Mouse (Mus musculus): ENCODE data around the gene Pcnx.
"Not testable (repeated sequence)": the region's sequence is repeated elsewhere in the genome, so short reads cannot be mapped to it uniquely, and the experiment has no call there.

The Pcnx gene

DNA sequence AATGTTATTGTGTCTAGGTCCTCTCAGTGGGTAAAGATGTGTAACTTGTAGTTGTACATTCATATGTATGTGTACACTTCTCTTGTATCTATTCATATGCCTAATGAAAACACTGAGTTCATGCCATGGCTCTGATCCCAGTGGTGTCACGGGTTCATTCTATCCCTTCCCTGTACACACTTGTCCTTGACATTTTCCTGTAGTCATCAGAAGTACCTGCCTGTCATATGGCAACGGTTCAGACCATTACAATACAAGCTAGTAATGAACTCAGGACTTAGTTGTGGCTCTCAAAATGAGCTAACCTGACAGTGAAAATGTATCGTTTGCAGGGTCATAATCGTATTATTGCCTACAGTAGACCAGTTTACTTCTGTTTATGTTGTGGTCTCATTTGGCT, 98.5 kb downstream of the Pcnx start:
- DNase-seq (ENCODE audit: low read depth): no peak

DNA sequence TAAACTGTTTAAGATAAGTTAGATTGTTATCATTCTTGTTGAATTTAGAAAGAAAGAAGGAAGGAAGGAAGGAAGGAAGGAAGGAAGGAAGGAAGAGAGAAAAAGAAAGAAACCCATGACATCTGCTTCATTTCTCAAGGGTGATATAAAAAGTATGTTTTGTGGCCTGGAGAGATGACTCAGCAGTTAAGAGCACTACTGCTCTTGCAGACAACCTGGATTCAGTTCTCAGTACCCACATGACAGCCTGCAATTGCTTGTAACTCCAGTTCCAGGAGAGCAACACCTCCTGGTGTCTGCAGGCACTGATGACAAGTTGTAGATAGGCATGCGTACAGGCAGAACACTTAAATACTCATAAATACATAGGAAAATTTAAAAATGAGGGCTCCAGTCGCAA, 105.6 kb downstream of the Pcnx start:
- DNase-seq (ENCODE audit: low read depth): peak; percentile 80

DNA sequence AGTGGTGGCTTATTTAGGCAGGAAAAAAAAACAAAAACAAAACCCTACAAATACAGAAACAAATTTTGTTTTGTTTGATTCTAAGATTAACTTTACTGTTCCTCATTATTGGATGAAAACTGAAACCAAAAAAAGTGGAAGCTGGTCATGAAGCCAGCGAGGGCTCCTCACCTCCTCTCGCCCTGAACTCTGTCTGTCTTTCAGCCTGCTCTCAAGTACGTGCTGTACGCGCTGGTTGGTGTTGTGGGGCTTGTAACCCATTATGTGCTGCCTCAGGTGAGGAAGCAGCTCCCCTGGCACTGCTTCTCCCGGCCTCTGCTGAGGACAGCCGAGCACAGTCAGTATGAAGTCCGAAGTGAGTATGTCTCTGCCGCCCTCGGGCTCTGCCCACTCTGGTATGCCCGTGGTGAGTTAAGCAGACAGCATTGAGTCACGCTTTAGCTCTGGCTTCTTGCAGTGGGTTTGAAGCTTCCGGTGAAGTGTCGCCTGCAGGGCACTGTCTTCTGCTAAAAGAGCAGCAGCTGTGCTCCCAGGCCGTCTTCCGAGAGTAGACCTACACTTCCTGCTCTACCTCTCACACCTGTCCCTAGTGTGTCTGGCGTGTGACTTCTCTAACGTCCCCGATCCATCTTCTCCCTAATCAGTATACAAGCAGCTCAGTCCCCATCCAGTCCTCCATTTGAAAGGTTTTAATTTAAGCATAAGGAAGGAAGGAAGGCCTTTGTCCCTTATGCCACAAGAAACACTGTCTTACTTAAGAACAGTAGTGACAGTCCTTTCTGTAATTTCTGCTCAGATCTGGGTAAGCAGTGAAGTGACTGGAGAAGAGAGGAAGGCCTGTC, 111.4 kb downstream of the Pcnx start:
- DNase-seq (ENCODE audit: low read depth): peak; percentile 90

DNA sequence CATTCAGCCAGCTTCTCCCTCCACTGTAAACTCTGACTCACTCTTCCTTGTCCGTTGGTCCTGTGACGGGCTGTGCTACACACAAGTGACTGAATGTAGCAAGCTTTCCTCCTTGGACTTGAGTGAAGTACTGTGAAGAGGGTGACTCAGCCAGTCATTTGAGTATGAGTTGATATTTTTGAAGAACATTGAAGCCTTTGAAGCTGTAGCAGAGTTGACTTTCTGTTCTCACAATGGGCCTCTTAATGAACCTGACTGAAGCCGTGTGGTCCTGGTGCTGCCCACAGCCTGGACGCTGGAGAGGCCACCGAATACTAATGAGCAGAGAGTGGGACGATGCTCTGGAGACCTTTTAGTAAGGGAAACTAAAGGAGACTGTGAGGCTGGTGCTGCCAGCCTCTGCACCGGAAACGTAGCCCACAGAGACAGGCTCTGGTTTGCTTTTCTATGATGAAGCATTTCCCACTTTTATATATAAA, 112.1 kb downstream of the Pcnx start:
- DNase-seq (ENCODE audit: low read depth): peak; percentile 96

DNA sequence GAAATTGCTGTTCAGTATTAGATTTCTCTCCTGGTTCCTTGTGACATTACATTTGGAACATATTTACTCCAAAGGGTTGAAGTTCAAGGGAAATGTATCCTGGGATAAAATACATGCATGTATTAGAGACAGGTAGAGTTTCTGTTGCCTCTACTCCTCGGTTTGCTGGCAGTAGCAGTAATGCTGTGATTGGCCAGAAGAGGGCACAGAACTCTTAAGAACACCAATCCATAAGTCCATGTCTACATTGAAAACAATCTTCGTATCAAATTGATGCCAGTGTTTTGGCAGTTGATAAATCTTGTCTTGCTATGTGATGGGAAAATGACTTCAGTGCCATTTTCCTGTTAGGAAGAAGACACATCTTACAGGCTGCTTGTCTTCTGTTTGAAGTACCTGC, 115.0 kb downstream of the Pcnx start:
- DNase-seq (ENCODE audit: low read depth): peak; percentile 69

DNA sequence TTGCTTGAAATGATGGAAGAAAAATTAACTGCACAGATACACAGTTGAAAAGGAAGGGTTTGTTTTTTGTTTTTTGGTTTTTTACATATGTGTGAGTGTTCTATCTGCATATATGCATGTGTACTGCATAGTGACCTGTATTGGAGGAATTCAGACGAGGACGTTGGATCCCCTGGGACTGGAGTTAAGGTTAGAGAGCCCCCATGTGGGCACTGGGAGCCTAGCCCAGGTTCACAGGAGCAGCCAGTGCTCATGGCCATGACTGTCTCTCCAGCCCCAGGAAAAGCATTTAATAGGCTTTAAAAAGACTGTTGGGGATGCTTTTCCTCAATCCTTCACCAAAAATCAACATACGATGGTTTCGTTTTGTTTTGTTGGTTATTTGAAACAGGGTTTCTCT, 117.5 kb downstream of the Pcnx start:
- DNase-seq (ENCODE audit: low read depth): peak; percentile 36

DNA sequence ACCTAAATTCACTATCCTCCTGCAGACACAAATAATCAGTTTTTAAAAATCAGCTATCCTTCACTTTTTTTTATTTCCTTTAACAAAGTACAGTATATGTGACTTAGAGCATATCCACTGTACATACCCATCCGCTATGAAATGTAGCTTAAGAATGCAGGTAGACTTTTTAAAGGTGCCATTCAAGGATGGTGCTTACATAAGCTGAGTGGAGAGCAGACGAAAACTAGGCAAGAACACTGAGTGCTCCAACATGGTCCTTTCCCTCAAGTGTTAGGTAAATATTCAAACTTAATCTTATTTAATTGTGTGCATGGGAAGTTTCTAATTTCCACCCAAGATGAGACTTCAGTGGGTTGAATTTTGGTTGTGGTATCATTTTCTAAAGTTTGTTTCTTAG, 119.5 kb downstream of the Pcnx start:
- no peak for DNase-seq (ENCODE audit: low read depth)

DNA sequence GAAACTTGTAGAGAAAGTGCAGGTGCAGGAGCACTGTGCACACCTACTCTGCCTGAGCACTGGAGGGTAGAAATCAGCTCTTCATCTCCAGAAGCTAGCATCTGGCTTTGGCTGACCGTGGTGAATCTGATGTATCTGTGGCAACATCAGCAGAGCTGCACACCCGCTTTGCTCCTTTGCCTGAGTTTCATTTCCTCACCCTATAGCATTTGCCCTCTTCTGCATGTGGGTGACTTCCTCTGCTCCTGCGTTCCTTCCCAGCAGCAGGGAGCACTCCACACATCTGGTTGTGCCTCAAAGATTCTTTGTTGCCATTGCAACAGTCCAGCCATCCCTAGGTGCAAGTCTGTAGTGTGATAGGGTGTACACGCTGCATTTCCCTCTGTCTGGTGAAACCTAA, 132.3 kb downstream of the Pcnx start:
- no peak for DNase-seq (ENCODE audit: low read depth)

DNA sequence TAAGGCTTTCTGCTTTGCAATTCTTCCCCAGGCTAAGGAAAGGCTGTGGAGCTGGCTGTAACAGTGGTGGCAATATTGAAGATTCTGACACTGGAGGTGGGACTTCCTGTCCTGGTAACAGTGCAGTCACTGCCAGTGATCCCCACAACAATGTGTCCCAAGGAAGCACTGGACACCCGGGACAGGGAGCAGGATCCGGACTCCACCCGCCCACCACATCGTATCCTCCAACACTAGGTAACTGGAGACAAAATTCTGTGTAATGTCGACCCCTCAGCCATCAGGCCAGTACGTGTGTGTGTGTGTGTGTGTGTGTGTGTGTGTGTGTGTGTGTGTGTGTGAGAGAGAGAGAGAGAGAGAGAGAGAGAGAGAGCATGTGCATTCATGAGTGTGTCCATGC, 133.2 kb downstream of the Pcnx start:
- DNase-seq (ENCODE audit: low read depth): no peak

DNA sequence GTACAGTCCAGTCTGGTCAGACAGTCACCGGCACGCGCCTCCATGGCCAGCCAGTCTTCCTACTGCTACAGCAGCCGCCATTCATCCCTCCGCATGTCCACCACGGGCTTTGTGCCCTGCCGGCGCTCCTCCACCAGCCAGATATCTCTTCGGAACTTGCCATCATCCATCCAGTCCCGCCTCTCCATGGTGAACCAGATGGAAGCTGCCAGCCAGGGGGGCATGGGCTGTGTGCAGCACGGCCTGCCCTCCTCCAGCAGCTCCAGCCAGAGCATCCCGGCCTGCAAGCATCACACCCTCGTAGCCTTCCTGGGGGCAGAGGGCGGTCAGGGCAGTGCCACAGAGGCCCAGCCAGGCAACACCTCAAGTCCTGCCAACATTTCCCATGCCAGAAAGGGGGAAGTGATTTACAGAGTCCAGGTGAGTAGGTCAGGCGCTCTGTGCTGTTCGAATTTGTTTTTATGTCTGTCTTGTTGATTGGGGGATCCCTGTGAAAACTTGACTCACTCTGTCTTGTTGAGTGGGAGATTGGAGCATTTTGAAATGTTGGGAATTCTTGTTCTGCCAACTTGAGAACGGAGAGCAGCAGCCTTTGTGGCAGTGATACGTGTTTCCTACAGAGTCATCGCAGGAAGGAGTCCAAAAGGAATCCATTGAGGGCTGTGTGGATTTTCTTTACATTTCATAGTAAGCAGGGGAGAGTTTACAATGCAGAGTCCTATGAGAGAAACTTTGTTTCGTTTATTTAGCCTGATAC, 135.3 kb downstream of the Pcnx start:
- no peak for DNase-seq (ENCODE audit: low read depth)

DNA sequence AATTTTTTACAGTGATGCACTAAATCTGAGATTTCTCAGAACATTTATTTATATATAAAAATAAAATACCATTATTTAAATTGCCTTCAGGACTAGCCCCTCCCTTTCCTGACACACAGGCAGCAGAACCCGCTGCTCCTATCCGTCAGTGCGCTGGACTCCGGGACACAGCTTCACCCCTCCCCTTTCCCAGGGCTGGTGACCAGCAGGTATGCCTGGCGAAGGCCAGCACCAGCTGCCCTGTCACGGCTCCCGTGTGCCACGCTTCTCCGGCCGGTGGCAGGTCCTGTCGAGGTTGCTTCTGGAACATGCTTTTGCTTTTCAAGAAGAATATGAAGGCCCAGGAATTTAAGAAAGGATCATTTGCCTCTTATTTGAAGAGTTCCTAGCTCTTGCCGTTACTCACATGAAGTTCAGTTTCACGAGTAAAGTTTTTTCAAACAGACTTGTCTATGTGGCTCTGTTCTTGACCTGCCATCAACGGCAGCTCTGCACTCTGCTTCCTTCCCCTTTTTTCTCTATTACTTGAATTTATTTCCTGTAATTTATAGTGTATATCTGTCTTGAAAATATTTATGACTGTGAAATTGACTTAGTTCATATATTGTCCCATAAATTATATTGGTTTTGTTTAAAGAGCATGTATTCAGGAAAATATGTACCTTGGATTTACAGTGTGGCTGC, 137.0 kb downstream of the Pcnx start:
- DNase-seq (ENCODE audit: low read depth): no peak

DNA sequence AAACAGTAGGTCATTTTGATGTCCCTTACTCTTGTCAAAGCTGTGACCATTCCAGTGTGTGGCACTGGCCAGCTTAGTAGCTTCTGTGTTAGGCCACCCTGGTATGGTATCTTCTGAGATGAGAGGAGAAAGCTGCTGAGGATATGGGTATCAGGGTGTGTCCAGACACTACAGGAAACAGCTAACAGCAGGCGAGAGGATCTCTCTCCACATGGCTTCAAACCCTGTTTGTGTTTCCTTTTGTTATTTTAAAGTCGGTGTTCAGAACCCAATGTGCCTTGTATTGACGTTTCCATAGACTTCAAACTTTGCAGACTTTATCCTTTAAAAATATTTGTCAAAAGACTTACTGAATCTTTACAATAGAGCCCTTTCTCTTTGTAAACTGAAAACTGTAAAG, 137.7 kb downstream of the Pcnx start:
- no peak for DNase-seq (ENCODE audit: low read depth)

DNA sequence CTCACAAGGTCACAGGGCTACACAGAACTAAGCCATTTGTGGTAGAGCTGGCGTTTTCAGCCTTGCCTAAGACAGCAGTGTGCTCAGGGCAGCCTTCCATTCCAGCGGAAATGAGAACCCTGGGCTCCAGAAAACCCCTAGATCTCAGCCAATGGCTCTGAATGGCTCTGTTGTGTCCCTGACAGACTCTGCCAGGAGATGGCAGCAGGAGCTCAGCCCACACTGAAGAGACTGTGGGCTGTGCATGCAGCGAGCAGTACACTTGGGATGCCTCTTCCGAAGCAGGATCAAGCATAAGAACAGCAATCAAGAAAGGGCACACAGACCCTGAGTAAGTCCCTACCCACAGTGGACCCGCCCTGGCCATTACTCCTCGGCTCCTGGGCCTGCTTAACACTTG, 142.9 kb downstream of the Pcnx start:
- DNase-seq (ENCODE audit: low read depth): not testable (repeated sequence)

DNA sequence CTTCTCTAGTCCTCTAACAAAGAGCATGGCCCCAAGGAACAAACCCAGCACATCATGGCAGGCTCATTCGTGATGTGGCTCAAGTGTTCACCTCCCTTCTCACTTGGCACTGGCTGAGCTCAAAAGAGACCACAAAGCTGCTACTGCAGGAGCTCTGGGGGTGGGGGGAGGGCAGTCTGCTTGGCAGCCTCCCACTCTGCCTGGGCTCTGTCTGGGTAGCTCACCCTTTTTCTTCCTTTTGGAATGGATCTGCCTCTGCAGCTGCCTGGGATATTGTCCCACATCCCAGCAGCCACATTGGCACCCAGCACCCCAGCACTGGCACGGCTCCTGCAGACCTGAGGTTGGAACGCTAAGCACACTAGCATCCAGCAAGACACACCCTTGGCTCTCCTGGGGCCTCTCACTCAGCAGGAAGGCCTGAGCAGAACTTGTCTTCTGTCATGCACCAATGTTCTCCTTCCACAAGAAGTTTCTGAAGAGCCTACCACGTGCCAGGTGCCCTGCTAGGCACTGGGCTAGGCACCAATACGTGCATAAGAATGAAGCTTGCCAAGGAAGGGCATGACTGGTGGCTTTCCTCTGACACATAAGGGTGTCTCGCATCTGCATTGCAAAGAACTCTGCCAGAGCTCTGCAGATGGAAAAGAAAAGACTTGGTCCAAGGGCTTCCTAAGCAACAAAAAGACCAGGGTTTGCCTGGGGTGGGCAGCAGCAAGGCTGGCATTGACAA, 166.2 kb downstream of the Pcnx start:
- DNase-seq (ENCODE audit: low read depth): not testable (repeated sequence)

DNA sequence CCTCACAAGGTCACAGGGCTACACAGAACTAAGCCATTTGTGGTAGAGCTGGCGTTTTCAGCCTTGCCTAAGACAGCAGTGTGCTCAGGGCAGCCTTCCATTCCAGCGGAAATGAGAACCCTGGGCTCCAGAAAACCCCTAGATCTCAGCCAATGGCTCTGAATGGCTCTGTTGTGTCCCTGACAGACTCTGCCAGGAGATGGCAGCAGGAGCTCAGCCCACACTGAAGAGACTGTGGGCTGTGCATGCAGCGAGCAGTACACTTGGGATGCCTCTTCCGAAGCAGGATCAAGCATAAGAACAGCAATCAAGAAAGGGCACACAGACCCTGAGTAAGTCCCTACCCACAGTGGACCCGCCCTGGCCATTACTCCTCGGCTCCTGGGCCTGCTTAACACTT, 173.7 kb downstream of the Pcnx start:
- DNase-seq (ENCODE audit: low read depth): not testable (repeated sequence)

DNA sequence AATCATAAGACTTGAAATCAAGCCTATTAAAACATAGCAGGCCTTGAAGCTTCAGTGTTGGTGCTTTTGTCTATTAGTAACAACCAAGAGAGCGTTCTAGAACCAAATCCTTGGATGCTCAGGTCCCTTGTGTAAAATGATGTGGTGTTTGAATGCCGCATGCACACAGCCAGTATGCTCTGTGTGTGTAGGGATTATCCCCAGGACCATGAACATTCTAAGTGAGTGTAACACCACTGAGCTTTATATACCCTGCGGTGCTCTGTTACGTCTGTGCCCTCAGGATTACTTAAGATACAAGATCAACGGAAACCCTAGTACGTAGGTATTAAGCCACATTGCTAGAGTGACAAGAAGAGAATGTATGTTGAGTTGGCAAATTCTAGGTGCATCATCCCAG, 174.2 kb downstream of the Pcnx start:
- DNase-seq (ENCODE audit: low read depth): not testable (repeated sequence)

DNA sequence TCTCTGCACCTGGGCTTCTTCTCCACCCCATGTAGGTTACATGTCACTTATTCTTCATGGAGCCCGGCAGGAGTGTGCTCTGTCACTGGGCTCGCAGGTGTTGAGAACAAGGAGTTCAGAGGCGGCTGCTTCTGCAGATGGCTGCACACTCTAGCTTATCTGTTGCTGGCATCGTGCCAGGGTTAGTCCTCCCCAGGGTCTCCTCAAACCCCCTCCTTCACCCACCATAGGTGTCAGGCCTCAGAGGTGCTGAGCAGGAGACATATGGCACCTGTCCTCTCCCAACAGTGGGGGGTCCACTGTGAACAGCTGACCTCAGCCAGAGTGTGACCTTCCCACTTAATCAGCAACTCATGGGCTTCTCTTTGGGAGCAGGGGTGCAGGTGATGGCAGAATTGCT, 184.3 kb downstream of the Pcnx start:
- not testable (repeated sequence) for DNase-seq (ENCODE audit: low read depth)

Measured in 416B (cell line).